Mouse (Mus musculus) G1E (cell line): ENCODE measurements around the gene Loxl3. TPM values are rescaled to one million over a fixed set of nuclear protein-coding genes. Genes with fewer than 3 reads are reported as not detected.

ENCODE experiments used
- ATAC-seq: 2 replicates; pipeline ENCODE4 v1.8.0; 2016; ENCODE audit warnings: mild to moderate bottlenecking; ENCODE audit not compliant: insufficient number of reproducible peaks, poor library complexity, low FRiP score, severe bottlenecking; ENCODE audit errors: extremely low read depth
- DNase-seq: peaks from one replicate; pipeline ENCODE4 v3.0.0; 2012; ENCODE audit warnings: low spot score
- H3K27me3 ChIP-seq: 2 replicates; pipeline ENCODE4 v1.6.1; 2012; ENCODE audit warnings: mild to moderate bottlenecking, low read length, inconsistent platforms; ENCODE audit not compliant: insufficient read depth
- H3K36me3 ChIP-seq: replicated peaks from 2 replicates; pipeline ENCODE3; 2012; ENCODE audit warnings: mild to moderate bottlenecking, inconsistent platforms
- H3K4me1 ChIP-seq: 2 replicates; pipeline ENCODE4 v1.6.1; 2012; ENCODE audit warnings: low read depth, low read length, inconsistent platforms, mixed read lengths; ENCODE audit not compliant: insufficient read depth
- H3K4me3 ChIP-seq: 2 replicates; pipeline ENCODE4 v1.5.1; 2012; ENCODE audit warnings: low read depth, mild to moderate bottlenecking, inconsistent platforms, low read length, moderate library complexity, mixed read lengths
- H3K9me3 ChIP-seq: replicated peaks from 2 replicates; pipeline ENCODE4 v1.6.1; 2012; ENCODE audit warnings: inconsistent platforms
- CTCF ChIP-seq: IDR thresholded peaks from 2 replicates; pipeline ENCODE4 v1.5.1; 2012; ENCODE audit warnings: low read depth, low read length, inconsistent platforms, mixed read lengths
- GATA1 ChIP-seq: IDR thresholded peaks from 2 replicates; pipeline ENCODE4 v1.6.1; 2012; ENCODE audit warnings: borderline replicate concordance, low read length, inconsistent platforms, mixed read lengths
- GATA2 ChIP-seq: IDR thresholded peaks from 2 replicates; pipeline ENCODE4 v1.6.1; 2012; ENCODE audit warnings: low read depth, low read length, inconsistent platforms, borderline replicate concordance
- POLR2AphosphoS5 ChIP-seq: IDR thresholded peaks from 2 replicates; pipeline ENCODE4 v1.6.1; 2012; ENCODE audit warnings: low read depth, low read length, inconsistent platforms; ENCODE audit not compliant: insufficient replicate concordance
- TAL1 ChIP-seq: conservative IDR thresholded peaks from 2 replicates; pipeline ENCODE4 v1.6.1; 2012; ENCODE audit warnings: low read depth, low read length, inconsistent platforms, mixed read lengths
- polyA plus RNA-seq: library from polyadenylated mRNA; stranded (reverse); fragments of >175 nt; gene quantifications from 2 replicates; pipeline ENCODE4 v1.2.3, GENCODE M21; 2012
- total RNA-seq, 2 experiments: library from RNA; stranded (forward) in 1 of 2; stranded (reverse) in 1 of 2; fragments of 200-1000 nt in 1 of 2; fragments of >200 nt in 1 of 2; fragmentation: Nextera tagmentation in 1 of 2; gene quantifications; 2 replicates each; pipeline ENCODE4 v1.2.3; 2014 to 2017

Gene Loxl3
- total and polyA plus RNA-seq, 3 experiments = 0.12 to 0.75 (median 0.71) TPM

GRCm38 (mm10) chr6:83087205-83087925 is 53.4 kb downstream of the Loxl3 start:
- ATAC-seq = no peak
- H3K4me3 ChIP-seq = no peak overlapping the region
- peaks cover 5% of the 10 kb centered on the region; the same call in 1 of the 2 replicates for H3K4me1 ChIP-seq
- peaks cover 57% of the 10 kb centered on the region for H3K27me3 ChIP-seq
- peaks cover 12% of the 10 kb centered on the region for H3K36me3 ChIP-seq
- no peak for TF ChIP-seq GATA2
- TF ChIP-seq TAL1 = no peak
- no peak for TF ChIP-seq GATA1
- DNase-seq = no peak
- H3K9me3 ChIP-seq = no peaks in the 10 kb centered on the region

- Histone ChIP-seq H3K4me3 (no peak overlapping the region), H3K36me3 (peaks cover 6% of the 10 kb centered on the region), H3K4me1 (peaks cover 5% of the 10 kb centered on the region; the same call in 1 of the 2 replicates), H3K9me3 (no peaks in the 10 kb centered on the region), H3K27me3 (peaks cover 62% of the 10 kb centered on the region)
- no peak for TF ChIP-seq GATA1
- TF ChIP-seq GATA2 = no peak
- TF ChIP-seq CTCF = no peak
- no peak for TF ChIP-seq TAL1
- no peak for TF ChIP-seq POLR2AphosphoS5
- ATAC-seq = no peak
- no peak for DNase-seq
Measured at GRCm38 (mm10) chr6:83087926-83088260, 53.9 kb downstream of the Loxl3 start.

GRCm38 (mm10) chr6:83092416-83093127 is 58.6 kb downstream of the Loxl3 start:
- Histone ChIP-seq H3K36me3 (no peaks in the 10 kb centered on the region), H3K9me3 (peaks cover 5% of the 10 kb centered on the region), H3K4me3 (no peak overlapping the region), H3K4me1 (no peaks in the 10 kb centered on the region), H3K27me3 (peaks cover 45% of the 10 kb centered on the region)
- no peak for ATAC-seq
- no peak for TF ChIP-seq TAL1
- no peak for TF ChIP-seq CTCF
- TF ChIP-seq POLR2AphosphoS5 = no peak
- TF ChIP-seq GATA2 = no peak
- no peak for TF ChIP-seq GATA1
- no peak for DNase-seq

- ATAC-seq (no peak), DNase-seq (no peak)
- H3K4me3 ChIP-seq = no peak overlapping the region
- peaks cover 4% of the 10 kb centered on the region for H3K4me1 ChIP-seq
- peaks cover 5% of the 10 kb centered on the region for H3K9me3 ChIP-seq
- no peak for TF ChIP-seq POLR2AphosphoS5
- no peak for TF ChIP-seq CTCF
- no peak for TF ChIP-seq GATA2
- no peak for TF ChIP-seq TAL1
- TF ChIP-seq GATA1 = no peak
- H3K27me3 ChIP-seq = peaks cover 18% of the 10 kb centered on the region
- H3K36me3 ChIP-seq = no peaks in the 10 kb centered on the region
Measured at GRCm38 (mm10) chr6:83095968-83096367, 62.0 kb downstream of the Loxl3 start.

- TF ChIP-seq GATA1 = no peak
- no peak for TF ChIP-seq CTCF
- no peak for TF ChIP-seq TAL1
- no peak for TF ChIP-seq GATA2
- TF ChIP-seq POLR2AphosphoS5 = no peak
- DNase-seq (no peak), ATAC-seq (no peak)
- peaks cover 5% of the 10 kb centered on the region for H3K9me3 ChIP-seq
- H3K4me1 ChIP-seq = peaks cover 27% of the 10 kb centered on the region
- H3K4me3 ChIP-seq = no peak overlapping the region
- H3K36me3 ChIP-seq = peaks cover 12% of the 10 kb centered on the region
- H3K27me3 ChIP-seq = peaks cover 10% of the 10 kb centered on the region; the same call in 1 of the 2 replicates
Measured at GRCm38 (mm10) chr6:83098411-83098810, 64.4 kb downstream of the Loxl3 start.

- H3K9me3 ChIP-seq = no peaks in the 10 kb centered on the region
- H3K4me3 ChIP-seq = peak within 1 kb of the TSS; percentile 99
- peak; percentile 90 for ATAC-seq
- peak; percentile 74 for DNase-seq
- H3K27me3 ChIP-seq = no peaks in the 10 kb centered on the region
- TF ChIP-seq POLR2AphosphoS5 (no peak), CTCF (no peak), GATA2 (no peak), TAL1 (no peak)
- peaks cover 36% of the 10 kb centered on the region for H3K36me3 ChIP-seq
- peaks cover 33% of the 10 kb centered on the region for H3K4me1 ChIP-seq
Measured at GRCm38 (mm10) chr6:83101316-83101687, 67.3 kb downstream of the Loxl3 start, which contains the start of the genes Ccdc142 and Gm42688. Gene Ccdc142 (plus strand): TSS chr6:83101601. Gene Gm42688 (plus strand): TSS chr6:83101617.
